Mouse (Mus musculus): ENCODE measurements around the gene Pard3b.

DNA sequence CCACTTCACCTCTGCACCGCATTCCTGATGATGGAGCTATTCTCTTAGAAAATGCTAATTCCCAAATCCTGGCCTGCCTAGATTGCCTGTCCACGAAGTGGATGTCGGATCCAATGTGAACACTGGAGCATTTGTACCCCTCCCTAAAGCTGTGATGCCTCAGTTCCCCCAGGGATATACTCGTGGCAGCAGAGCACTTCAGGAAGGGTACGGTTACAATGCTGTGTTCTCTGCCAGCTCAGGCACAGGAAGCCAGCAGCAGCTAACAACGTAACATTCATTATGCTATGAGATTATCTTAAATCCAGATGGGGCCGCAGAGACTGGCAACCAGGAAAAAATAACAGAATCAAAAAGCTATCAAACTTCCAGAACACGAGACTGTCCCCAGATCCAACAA is 766.4 kb downstream of the Pard3b start:
- no peak for TF ChIP-seq CTCF (IDR thresholded peaks at IDR 0.05; ENCODE audit: low read depth, low read length)
- no peak for TF ChIP-seq POLR2A (IDR thresholded peaks at IDR 0.05; ENCODE audit: insufficient read depth, low read length)
- TF ChIP-seq EP300 (IDR thresholded peaks at IDR 0.05; ENCODE audit: insufficient read depth, low read depth, low read length) = no peak

All from ES-Bruce4 (cell line).